Mouse (Mus musculus): ENCODE data around the gene Rdh12.

Rdh12 gene

DNA sequence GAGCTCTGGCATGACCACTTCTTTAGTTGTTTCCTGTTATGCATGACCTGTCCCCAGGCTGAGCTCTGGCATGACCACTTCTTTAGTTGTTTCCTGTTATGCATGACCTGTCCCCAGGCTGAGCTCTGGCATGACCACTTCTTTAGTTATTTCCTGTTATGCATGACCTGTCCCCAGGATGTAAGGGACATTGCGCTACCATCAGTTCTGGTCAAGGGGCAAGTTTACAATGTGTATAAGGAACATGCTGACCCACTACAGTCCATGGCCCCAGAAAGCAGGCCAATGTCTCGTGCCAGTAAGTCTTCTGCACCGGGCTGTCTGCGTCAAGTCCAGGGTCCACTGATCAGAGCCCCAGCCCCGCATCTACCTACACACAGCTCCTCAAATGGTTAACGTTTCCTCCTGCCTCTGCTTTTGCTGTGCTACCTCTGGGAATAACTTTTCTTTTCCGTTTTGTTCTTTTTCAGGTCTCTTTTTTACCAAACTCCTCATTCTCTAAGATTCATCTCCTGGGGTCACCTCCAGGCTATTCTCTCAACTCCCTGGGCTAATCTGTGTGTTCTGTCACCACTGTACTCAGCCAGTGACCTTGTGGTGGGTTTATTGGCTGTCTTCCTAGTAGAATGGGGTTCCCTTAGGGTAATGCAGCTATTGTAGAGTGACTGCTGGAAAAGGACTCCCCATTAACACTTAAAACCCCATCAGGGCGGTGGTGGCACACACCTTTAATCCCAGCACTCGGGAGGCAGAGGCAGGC is 44.8 kb downstream of the Rdh12 start:
- no peak for DNase-seq (ENCODE audit: low spot score)

DNA sequence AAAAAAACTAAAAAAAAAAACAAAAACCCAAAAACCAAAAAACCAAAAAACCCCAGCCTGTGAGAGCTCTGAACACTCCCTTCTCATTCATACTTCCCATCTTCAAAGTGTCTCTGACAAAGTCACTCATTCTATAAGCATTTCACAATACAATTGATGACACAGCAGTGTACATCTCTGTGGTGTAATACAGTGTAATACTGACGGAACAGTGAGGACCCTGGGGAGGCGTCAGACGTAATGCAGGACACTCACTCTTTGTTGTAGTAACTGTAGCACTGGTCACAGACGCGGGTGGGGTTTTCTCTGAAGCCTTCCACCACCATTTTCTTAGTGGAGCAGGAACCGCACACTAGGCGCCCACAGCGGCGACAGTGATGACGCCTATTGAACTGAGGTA is 46.3 kb downstream of the Rdh12 start:
- no peak for DNase-seq (ENCODE audit: low spot score)

DNA sequence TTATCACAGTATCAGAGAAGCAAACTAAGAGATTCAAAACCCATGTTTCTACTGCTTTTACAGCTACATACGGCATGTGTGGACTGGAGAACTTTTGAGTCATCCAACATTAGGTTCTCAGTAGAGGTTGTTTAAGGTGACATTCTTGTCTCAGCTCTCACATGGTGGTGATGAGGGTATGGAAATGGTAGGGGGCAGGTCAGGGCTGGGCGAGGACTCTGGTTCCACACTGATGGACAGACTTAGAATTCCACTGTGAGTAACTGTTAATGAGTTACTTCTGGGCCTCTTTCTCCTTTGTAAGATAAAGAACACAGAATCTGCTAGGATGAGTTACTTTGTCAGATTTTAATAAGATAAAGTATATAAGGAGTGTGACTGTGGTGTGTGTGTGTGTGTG is 51.4 kb downstream of the Rdh12 start:
- DNase-seq (ENCODE audit: low spot score): no peak

DNA sequence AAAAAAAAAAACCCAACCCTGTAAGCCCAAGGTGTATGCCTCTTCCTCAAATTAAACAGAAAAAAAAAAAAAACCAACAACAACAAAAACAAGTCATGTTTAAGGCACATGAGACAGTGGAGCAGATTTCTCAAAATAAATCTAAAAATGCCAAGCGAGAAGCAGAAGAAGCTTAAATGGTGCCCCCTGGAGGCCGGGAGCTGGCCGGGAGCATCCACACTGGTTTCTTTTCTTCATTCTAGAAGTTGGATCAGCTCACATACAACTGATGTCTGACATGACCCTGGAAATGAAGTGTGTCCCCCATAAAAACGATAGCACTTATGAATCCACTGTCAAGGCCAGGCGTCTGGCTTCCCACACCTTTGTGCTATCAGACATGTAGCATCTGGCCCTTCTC is 52.3 kb downstream of the Rdh12 start:
- DNase-seq (ENCODE audit: low spot score): peak; percentile 22

Data from ovary, postnatal 36 days (tissue).